Mouse (Mus musculus): ENCODE data around the gene Srd5a3. TPM values are rescaled to one million over a fixed set of nuclear protein-coding genes. Genes with fewer than 3 reads are reported as not detected.
"Not testable (repeated sequence)": the region's sequence is repeated elsewhere in the genome, so short reads cannot be mapped to it uniquely, and the experiment has no call there.

Srd5a3 gene
- 16.6 and 17.4 TPM in 2 replicates for polyA plus RNA-seq (2016; fragmentation: Nextera tagmentation; extraction: Ambion mirVana)

- Histone ChIP-seq H3K4me3 (peak within 1 kb of the TSS; percentile 87), H3K27ac (peak within 1 kb of the TSS; percentile 97), H3K4me1 (peaks cover 37% of the 10 kb centered on the region), H3K9me3 (replicated peaks) (no peaks in the 10 kb centered on the region), H3K9ac (peak within 1 kb of the TSS; percentile 92), H3K27me3 (replicated peaks) (no peaks in the 10 kb centered on the region), H3K36me3 (no peaks in the 10 kb centered on the region), H3K4me2 (peak within 1 kb of the TSS; percentile 93)
- 2% methylated on average over 45 of the region's 69 CpGs for WGBS (ENCODE audit: insufficient replicate concordance)
- peak; percentile 96 for ATAC-seq
Observed at GRCm38 (mm10) chr5:76139808-76140729, at the start of gene Srd5a3. Srd5a3 (plus strand) TSS chr5:76140271.

GRCm38 (mm10) chr5:76103809-76104208 is 36.3 kb upstream of the Srd5a3 start:
- not testable (repeated sequence) for H3K4me2 ChIP-seq; H3K27me3 ChIP-seq (replicated peaks); H3K27ac ChIP-seq; H3K4me1 ChIP-seq; H3K36me3 ChIP-seq; H3K4me3 ChIP-seq; ATAC-seq; H3K9me3 ChIP-seq (replicated peaks); H3K9ac ChIP-seq
- 50% methylated on average over 5 of the region's 5 CpGs for WGBS (ENCODE audit: insufficient replicate concordance)

- Histone ChIP-seq H3K27ac (no peak overlapping the region), H3K9ac (no peak overlapping the region), H3K9me3 (replicated peaks) (no peaks in the 10 kb centered on the region), H3K4me2 (no peak overlapping the region), H3K36me3 (no peaks in the 10 kb centered on the region), H3K4me3 (no peak overlapping the region), H3K4me1 (no peaks in the 10 kb centered on the region), H3K27me3 (replicated peaks) (no peaks in the 10 kb centered on the region)
- 61% methylated on average over 5 of the region's 5 CpGs for WGBS (ENCODE audit: insufficient replicate concordance)
- ATAC-seq: no peak
Observed at GRCm38 (mm10) chr5:76107306-76107705, 32.8 kb upstream of the Srd5a3 start.

GRCm38 (mm10) chr5:76108496-76108895 is 31.6 kb upstream of the Srd5a3 start:
- WGBS (ENCODE audit: insufficient replicate concordance): 53% methylated on average over 3 of the region's 3 CpGs
- Histone ChIP-seq H3K27ac (no peak overlapping the region), H3K36me3 (no peaks in the 10 kb centered on the region), H3K9ac (no peak overlapping the region), H3K9me3 (replicated peaks) (no peaks in the 10 kb centered on the region), H3K4me3 (no peak overlapping the region), H3K4me2 (no peak overlapping the region), H3K27me3 (replicated peaks) (no peaks in the 10 kb centered on the region), H3K4me1 (no peaks in the 10 kb centered on the region)
- ATAC-seq: no peak

- no peak for ATAC-seq
- 55% methylated on average over 3 of the region's 3 CpGs for WGBS (ENCODE audit: insufficient replicate concordance)
- Histone ChIP-seq H3K27ac (no peak overlapping the region), H3K4me1 (no peaks in the 10 kb centered on the region), H3K9me3 (replicated peaks) (no peaks in the 10 kb centered on the region), H3K4me3 (no peak overlapping the region), H3K4me2 (no peak overlapping the region), H3K9ac (no peak overlapping the region), H3K27me3 (replicated peaks) (no peaks in the 10 kb centered on the region), H3K36me3 (no peaks in the 10 kb centered on the region)
Observed at GRCm38 (mm10) chr5:76111173-76111572, 28.9 kb upstream of the Srd5a3 start.

GRCm38 (mm10) chr5:76112016-76112415 is 28.1 kb upstream of the Srd5a3 start:
- H3K9ac ChIP-seq: no peak overlapping the region
- no peak overlapping the region for H3K4me2 ChIP-seq
- no peak overlapping the region for H3K27ac ChIP-seq
- ATAC-seq: no peak
- H3K4me3 ChIP-seq: no peak overlapping the region
- H3K9me3 ChIP-seq (replicated peaks): no peaks in the 10 kb centered on the region
- WGBS (ENCODE audit: insufficient replicate concordance): 74% methylated on average over 4 of the region's 4 CpGs
- no peaks in the 10 kb centered on the region for H3K27me3 ChIP-seq (replicated peaks)
- H3K4me1 ChIP-seq: no peaks in the 10 kb centered on the region
- no peaks in the 10 kb centered on the region for H3K36me3 ChIP-seq

GRCm38 (mm10) chr5:76115436-76116041 is 24.5 kb upstream of the Srd5a3 start:
- Histone ChIP-seq H3K9me3 (replicated peaks) (no peaks in the 10 kb centered on the region), H3K27me3 (replicated peaks) (no peaks in the 10 kb centered on the region), H3K4me2 (no peak overlapping the region), H3K4me1 (no peaks in the 10 kb centered on the region), H3K4me3 (no peak overlapping the region), H3K36me3 (no peaks in the 10 kb centered on the region), H3K9ac (no peak overlapping the region), H3K27ac (no peak overlapping the region)
- 63% methylated on average over 8 of the region's 8 CpGs for WGBS (ENCODE audit: insufficient replicate concordance)
- no peak for ATAC-seq

- Histone ChIP-seq H3K4me1 (no peaks in the 10 kb centered on the region), H3K27me3 (replicated peaks) (no peaks in the 10 kb centered on the region), H3K27ac (no peak overlapping the region), H3K36me3 (no peaks in the 10 kb centered on the region), H3K4me2 (no peak overlapping the region), H3K9ac (no peak overlapping the region), H3K9me3 (replicated peaks) (peaks cover 7% of the 10 kb centered on the region; the same call in 1 of the 2 replicates), H3K4me3 (no peak overlapping the region)
- WGBS (ENCODE audit: insufficient replicate concordance): 29% methylated on average over 7 of the region's 7 CpGs
- ATAC-seq: no peak
Observed at GRCm38 (mm10) chr5:76118441-76118840, 21.6 kb upstream of the Srd5a3 start.

- H3K9ac ChIP-seq: no peak overlapping the region
- H3K36me3 ChIP-seq: no peaks in the 10 kb centered on the region
- no peaks in the 10 kb centered on the region for H3K4me1 ChIP-seq
- no peak overlapping the region for H3K4me3 ChIP-seq
- H3K27me3 ChIP-seq (replicated peaks): no peaks in the 10 kb centered on the region
- peaks cover 7% of the 10 kb centered on the region; the same call in 1 of the 2 replicates for H3K9me3 ChIP-seq (replicated peaks)
- no peak for ATAC-seq
- no peak overlapping the region for H3K27ac ChIP-seq
- WGBS (ENCODE audit: insufficient replicate concordance): 67% methylated on average over 5 of the region's 5 CpGs
- H3K4me2 ChIP-seq: no peak overlapping the region
Observed at GRCm38 (mm10) chr5:76120634-76121033, 19.4 kb upstream of the Srd5a3 start.

GRCm38 (mm10) chr5:76127584-76128316 is 12.3 kb upstream of the Srd5a3 start:
- Histone ChIP-seq H3K36me3 (no peaks in the 10 kb centered on the region), H3K4me1 (no peaks in the 10 kb centered on the region), H3K27ac (no peak overlapping the region), H3K9ac (no peak overlapping the region), H3K9me3 (replicated peaks) (peaks cover under 1% of the 10 kb centered on the region; the same call in 1 of the 2 replicates), H3K27me3 (replicated peaks) (no peaks in the 10 kb centered on the region), H3K4me2 (no peak overlapping the region), H3K4me3 (no peak overlapping the region)
- no peak for ATAC-seq
- 69% methylated on average over 5 of the region's 5 CpGs for WGBS (ENCODE audit: insufficient replicate concordance)

GRCm38 (mm10) chr5:76130292-76130691 is 9.8 kb upstream of the Srd5a3 start:
- Histone ChIP-seq H3K27ac (no peak overlapping the region), H3K9ac (no peak overlapping the region), H3K4me2 (no peak overlapping the region), H3K36me3 (no peaks in the 10 kb centered on the region), H3K4me3 (no peak overlapping the region), H3K4me1 (no peaks in the 10 kb centered on the region), H3K9me3 (replicated peaks) (no peaks in the 10 kb centered on the region), H3K27me3 (replicated peaks) (no peaks in the 10 kb centered on the region)
- no peak for ATAC-seq
- WGBS (ENCODE audit: insufficient replicate concordance): 32% methylated on average over 2 of the region's 2 CpGs

GRCm38 (mm10) chr5:76131990-76132389 is 8.1 kb upstream of the Srd5a3 start:
- no peak for ATAC-seq
- Histone ChIP-seq H3K36me3 (no peaks in the 10 kb centered on the region), H3K4me2 (no peak overlapping the region), H3K9ac (no peak overlapping the region), H3K27ac (no peak overlapping the region), H3K4me3 (no peak overlapping the region), H3K27me3 (replicated peaks) (no peaks in the 10 kb centered on the region), H3K4me1 (0 out of 2 replicates have a peak, but pooled peaks cover under 1% of the 10 kb centered on the region), H3K9me3 (replicated peaks) (no peaks in the 10 kb centered on the region)
- 40% methylated on average over 4 of the region's 4 CpGs for WGBS (ENCODE audit: insufficient replicate concordance)

All from liver, embryonic 12.5 days (tissue).